Mouse (Mus musculus) naive thymus-derived CD4-positive, alpha-beta T cell, adult 2 months (primary cell): ENCODE results near the gene 2010109A12Rik.

Experiments used
- DNase-seq: peaks from one replicate; pipeline ENCODE4 v3.0.0-alpha.2; 2011; ENCODE audit warnings: low read depth

Gene 2010109A12Rik

GRCm38 (mm10) chr5:93229527-93229926 lies 23.2 kb downstream of the 2010109A12Rik start:
- peak; percentile 20 for DNase-seq

GRCm38 (mm10) chr5:93231721-93232120 lies 25.4 kb downstream of the 2010109A12Rik start:
- no peak for DNase-seq

GRCm38 (mm10) chr5:93232838-93233237 lies 26.5 kb downstream of the 2010109A12Rik start:
- no peak for DNase-seq

GRCm38 (mm10) chr5:93234130-93234529 lies 27.8 kb downstream of the 2010109A12Rik start:
- no peak for DNase-seq

GRCm38 (mm10) chr5:93234605-93235004 lies 28.3 kb downstream of the 2010109A12Rik start:
- no peak for DNase-seq

GRCm38 (mm10) chr5:93235888-93236287 lies 29.6 kb downstream of the 2010109A12Rik start:
- DNase-seq, result no peak

GRCm38 (mm10) chr5:93236541-93236940 lies 30.2 kb downstream of the 2010109A12Rik start:
- no peak for DNase-seq

GRCm38 (mm10) chr5:93239590-93240544 lies 33.5 kb downstream of the 2010109A12Rik start:
- no peak for DNase-seq

GRCm38 (mm10) chr5:93245280-93245679 lies 39.0 kb downstream of the 2010109A12Rik start:
- no peak for DNase-seq

- DNase-seq, result no peak
Observed at GRCm38 (mm10) chr5:93249940-93250578, 43.7 kb downstream of the 2010109A12Rik start.

GRCm38 (mm10) chr5:93251001-93251760 lies 44.9 kb downstream of the 2010109A12Rik start:
- DNase-seq, result no peak

- DNase-seq, result peak; percentile 43
Observed at GRCm38 (mm10) chr5:93255759-93256265, 49.5 kb downstream of the 2010109A12Rik start.

GRCm38 (mm10) chr5:93256820-93257405 lies 50.6 kb downstream of the 2010109A12Rik start:
- no peak for DNase-seq

GRCm38 (mm10) chr5:93259349-93259748 lies 53.0 kb downstream of the 2010109A12Rik start:
- DNase-seq, result no peak

- DNase-seq, result no peak
Observed at GRCm38 (mm10) chr5:93260983-93261382, 54.7 kb downstream of the 2010109A12Rik start.

- no peak for DNase-seq
Observed at GRCm38 (mm10) chr5:93262751-93263150, 56.4 kb downstream of the 2010109A12Rik start.
